Mouse (Mus musculus): ENCODE measurements around the gene Fosb.

The Fosb gene

DNA sequence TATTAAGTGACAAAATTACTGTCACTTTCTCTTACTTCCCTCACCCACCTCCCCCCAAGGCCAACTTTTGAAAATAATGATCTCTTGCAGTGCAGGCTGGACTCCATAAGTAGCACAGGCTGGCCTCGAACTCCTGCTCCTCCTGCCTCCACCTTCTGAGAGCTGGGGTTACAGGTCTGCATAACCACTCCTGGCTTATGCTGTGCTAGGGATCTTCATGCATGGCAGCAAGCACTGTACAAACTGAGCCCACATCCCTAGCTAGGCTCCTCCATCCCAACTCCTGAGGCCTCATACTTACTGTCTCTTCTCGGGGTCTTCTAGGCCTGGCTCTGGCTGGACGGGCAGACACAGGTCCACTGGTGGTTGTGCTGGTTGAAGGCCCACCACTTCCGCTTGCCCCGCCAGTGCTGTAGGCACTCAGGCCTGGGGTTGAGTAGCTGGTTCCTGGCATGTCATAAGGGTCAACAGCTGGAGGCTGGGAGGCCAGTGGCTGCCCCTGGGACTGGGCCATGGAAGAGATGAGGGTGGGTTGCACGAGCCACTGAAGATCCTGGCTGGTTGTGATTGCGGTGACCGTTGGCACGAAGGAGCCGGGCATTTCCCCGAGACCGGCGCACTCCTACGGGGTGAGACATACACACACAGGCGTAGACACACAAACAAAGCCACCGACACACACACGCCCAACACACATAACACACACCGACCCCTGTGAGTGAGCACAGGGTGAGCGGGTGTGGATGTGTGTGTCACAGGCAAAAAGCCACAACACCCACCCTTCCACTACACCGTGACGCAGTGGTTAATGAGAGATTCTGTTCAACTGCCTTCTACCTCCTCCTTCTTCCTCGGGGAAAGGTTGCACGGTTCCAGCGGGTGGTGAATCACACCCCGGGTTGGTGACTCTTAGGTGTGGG is 2.8 kb downstream of the Fosb start:
- no peak for DNase-seq (ENCODE audit: low spot score in 2 of 2)

DNA sequence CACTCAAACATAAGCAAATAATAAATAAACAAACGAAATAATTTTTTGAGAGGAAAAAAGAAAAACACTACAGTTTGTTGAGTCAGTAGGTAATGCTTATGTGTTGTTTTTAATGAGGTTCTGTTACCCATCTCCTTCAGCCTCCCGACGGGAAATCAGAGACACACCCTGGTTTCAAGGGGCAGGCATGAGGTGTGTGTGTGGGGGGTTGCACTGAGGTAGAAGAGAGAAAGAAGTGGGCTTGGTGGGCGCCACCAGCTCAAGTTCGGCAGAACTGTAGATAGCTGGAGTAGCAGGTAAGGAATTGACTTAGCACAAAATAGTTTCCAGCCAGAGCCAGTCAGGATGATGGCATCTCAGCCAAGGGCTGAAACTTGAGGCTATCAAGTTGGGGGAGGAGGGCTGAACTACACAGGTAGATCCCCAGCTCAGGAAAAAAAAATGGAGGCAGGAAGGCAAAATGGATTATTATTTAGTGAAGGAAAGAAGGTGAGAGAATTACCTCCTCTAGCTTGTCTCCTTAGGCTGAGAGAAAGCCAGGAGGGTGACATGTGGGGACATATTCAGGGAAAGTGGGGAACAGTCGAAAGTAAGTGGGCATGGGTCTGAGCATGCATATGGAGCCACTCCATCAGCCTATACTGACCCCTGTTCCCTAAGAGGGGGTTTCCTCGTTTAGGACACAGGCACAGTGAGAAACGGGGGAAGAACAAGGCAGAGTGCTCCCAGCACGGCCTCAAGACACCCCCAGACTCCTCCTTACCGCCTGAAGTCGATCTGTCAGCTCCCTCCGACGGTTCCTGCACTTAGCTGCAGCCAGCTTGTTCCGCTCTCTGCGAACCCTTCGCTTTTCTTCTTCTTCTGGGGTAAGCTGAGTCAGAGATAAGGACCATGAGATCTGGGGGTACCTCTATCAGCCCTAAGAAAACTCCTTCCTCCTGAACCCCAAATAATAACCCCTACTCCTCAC is 3.8 kb downstream of the Fosb start:
- DNase-seq (ENCODE audit: low spot score in 2 of 2) = no peak

DNA sequence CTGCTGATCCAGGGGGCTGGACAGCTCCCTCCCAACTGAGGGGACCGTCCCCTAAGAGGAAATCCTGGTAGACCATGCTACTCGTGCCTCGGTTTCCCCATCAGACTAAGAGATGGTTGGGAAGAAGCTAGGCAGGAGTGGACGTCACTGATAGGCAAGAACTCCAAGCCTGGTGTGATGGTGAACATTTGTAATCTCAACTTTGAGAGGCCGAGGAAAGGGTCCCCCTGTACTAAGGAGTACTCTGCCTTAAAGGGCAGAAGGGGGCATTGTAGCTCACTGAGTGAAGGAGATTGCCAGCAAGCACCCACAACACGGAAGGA is 4.5 kb downstream of the Fosb start:
- no peak for DNase-seq (ENCODE audit: low spot score in 2 of 2)

DNA sequence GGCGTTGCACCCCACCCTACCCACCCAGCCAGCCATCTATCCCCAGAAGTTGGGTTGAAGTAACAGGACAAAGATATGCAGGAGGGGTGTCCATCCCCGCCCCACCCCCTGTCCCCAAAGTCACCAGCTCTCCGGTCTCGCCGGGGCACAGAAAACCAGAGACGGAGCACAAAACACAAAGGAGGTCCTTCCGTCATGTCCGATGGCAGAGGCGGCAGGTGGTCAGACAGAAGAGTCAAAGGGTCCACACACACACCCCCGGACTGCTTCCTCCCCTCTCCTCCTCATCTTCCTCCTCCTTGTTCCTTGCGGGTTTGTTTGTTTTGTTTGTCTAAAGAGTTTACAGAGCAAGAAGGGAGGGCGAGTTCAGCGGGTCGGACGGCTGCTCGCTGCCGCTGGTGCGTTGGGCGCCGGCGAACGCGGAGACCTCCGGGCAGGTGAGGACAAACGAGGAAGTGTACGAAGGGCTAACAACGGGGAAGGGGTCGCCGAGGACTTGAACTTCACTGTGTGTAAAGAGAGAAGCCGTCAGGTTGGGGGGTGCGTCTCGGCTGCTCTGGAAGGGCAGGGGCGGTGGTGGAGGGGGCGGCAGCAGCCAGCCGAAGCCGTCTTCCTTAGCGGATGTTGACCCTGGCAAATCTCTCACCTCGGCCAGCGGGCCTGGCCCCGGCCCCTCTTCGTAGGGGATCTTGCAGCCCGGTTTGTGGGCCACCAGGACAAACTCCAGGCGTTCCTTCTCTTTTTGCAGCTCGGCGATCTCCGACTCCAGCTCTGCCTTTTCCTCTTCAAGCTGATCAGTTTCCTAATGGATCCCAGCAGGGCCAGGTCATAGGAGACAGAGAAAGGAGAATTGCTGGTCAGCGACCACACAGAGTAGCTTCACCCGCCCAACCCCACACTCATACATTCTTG is 5.1 kb downstream of the Fosb start:
- no peak for DNase-seq (ENCODE audit: low spot score in 2 of 2)

DNA sequence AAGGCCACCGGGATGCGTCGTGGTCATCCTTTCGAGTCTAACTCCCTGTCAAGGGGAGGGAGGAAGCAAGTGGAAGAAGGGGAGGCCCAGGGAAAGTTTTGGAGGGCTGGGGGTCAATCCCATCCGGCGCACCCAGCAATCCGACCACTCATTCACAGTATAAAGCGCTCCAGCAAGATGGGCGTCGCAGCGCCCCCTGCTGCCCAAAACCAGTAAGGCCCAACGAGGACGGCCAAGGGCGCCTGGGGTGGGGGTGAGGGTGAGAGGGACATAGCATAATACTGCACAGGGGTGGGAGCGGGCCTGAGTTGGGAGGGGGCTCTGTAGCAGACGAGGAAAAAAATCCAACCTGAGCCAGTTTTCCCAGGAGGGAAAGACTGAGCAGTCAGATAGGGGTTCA is 6.1 kb downstream of the Fosb start:
- DNase-seq (ENCODE audit: low spot score in 2 of 2) = peak; percentile 59 to 68

DNA sequence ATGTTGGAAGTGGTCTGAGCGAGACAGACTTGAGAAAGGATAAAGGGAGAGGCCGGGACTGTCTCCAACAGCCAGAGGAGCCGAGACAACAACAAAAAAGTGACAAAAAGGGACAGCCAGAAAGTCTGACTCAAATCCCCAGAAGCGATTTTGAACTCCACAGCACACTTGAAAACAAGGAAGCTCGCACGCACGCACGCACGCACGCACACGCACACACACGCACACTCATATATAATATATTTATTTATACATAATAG is 6.9 kb downstream of the Fosb start:
- no peak for DNase-seq (ENCODE audit: low spot score in 2 of 2)

DNA sequence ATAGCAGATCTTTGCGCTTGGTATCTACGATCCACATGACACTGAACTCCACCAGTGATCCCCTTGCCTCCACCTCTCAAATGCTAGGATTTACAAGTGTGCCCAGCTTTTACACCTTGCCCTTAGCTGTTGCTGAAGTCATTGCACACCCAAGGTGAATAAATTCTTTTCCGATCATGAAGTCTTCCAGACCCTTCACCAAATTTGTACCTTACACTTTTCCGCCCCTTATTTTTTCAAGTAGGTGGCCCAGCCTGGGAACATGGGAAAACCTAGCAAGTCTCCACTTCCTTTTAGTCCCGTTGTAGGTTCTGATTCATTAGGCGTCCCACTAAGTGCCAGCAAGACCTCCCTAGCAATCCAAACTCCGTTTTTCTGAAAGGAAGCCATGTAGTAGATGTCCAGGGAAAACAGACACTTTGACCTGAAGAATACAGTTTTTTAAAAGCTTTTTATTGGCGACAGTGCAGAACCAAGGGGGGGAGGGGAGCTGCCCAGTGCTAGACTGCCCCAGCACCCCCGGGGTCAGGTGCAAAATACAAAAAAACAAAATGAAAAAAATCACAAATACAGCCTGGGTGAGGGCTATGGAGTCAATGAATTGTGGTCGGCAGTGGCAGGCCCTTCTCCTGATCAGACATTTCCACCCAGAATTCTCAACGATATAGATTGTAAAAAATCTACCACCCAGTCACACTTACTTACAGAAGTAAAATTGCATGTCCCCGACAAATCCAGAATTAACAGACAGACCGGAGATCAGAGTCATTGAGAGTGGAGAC is 7.4 kb downstream of the Fosb start:
- no peak for DNase-seq (ENCODE audit: low spot score in 2 of 2)

DNA sequence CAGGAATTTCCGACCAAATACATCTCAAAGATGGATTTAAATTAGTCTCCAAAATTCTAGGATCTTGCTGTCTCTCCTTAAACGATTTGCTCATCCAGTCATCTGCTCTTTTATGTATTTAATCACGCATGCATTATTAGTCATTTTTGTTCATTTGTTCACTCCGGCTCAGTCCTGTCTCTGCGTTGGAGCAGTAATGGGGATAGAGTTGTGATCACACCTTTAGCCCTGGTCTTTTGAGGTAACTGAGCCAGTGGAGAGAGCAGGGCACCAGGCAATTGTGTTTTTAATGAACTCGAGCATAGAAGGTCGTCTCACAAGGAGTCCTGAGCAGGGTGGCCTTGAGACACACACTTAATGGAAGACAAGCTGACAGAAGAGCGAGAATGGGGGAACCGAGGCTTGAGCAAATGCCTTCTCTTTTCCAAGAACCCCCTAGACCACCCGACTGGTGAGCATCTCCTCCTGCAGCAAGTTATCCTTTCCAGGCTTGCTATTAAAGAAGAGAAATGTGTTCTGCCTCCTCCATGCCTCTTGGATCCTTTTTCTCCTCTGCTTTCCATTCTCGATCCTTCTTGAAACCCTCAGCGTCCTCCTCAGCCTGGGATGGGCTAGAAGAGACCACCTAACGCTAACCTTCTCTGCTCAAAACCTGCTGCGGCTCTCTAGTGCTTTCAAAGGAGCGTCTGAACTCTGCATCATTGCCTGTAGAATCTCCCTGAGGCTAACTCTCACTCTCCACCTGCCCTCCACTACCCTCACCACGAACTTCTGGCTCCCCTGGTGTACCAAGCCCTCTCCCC is 8.2 kb downstream of the Fosb start:
- DNase-seq (ENCODE audit: low spot score in 2 of 2) = no peak

DNA sequence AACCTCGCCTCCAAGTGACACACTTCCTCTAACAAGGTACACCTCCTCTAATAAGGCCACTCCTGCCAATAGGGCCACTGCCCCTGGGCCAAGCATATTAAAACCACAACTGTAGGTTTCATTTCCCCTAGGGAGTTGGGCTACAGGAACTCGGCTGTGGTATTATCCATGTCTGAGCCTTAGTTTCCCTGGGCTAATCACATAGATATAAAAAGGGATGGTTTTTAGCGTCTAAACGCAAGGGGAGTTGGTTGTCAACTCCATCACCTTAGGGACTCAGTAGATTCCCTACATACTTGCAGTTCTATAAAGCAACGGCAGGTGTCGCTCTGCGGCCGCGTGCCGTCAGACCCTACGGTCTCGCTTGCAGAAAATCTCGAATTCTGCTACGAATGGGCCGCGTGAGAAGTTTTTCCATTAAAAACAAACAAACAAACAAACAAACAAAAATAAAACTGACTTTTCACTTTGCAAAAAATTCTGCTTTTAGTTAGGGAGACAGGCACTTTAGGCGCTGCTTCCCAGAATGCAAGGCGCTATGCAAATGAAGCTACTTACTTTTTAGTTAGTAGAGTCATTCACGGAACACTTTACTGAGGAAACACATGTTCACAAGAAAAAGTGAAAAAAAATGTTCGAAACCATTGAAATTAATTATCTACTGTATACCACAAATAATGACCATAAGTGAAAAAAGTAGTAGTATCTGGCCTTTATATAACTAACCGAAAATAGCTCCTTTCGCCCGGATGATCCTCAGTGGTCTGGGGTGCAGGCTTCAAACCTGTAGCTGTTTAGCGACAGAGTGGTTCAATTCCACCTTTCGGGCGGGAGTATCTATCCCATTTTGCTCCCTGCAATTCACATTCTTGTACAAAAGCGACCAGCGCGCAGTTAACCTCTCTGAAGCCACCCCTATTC is 9.1 kb downstream of the Fosb start:
- DNase-seq (ENCODE audit: low spot score in 2 of 2) = peak; percentile 68

DNA sequence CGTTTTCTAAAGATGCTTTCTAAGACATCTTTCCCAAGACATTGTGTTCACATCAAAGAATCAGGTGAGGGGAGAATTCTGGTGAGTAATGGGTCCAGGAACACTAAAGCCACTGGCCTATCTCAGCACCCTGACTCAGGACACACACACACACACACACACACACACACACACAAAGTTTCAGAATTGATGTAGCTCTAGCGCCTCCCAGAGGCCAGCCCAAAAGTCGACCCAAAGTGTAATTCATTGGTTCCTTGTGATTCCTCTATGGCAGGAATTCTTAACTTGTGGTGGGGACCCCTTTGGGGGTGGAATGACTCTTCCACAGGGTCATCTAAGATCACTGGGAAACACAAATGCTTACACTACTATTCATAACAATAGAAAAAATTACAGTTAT is 10.7 kb downstream of the Fosb start:
- DNase-seq (ENCODE audit: low spot score in 2 of 2) = no peak

DNA sequence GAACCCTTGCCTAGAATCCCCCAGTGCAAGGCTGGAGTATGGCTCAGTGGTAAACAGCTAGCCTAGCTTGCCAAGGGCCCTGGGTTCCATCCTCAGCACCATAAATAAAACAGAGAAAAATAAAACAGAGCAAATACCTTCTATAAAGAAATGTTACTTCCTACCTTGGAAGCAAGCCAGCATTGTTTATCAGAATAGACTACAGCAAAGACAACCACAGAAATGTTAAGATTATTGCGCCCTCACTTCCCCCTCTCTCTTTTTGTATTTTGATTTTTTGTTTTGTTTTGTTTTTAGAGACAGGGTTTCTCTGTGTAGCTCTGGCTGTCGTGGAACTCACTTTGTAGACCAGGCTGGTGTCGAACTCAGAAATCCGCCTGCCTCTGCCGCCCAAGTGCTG is 12.1 kb downstream of the Fosb start:
- DNase-seq (ENCODE audit: low spot score in 2 of 2) = no peak

DNA sequence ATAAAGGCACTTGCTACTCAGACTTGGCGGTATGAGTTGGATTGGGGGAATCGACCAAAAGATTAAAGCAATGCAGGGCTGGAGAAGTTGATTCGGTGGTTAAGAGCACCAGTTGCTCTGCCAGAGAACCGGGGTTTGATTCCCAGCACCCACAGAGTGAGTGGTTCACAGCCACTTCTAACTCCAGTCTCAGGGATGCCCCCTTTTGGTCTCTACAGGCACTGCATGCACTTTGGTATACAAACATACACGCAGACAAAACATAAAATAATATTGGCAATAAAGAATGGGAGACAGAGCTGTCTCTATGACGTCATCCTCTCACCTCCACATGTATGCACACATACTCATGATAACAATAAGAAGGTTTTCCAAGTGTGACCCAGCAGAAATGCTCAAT is 12.8 kb downstream of the Fosb start:
- DNase-seq (ENCODE audit: low spot score in 2 of 2) = no peak

DNA sequence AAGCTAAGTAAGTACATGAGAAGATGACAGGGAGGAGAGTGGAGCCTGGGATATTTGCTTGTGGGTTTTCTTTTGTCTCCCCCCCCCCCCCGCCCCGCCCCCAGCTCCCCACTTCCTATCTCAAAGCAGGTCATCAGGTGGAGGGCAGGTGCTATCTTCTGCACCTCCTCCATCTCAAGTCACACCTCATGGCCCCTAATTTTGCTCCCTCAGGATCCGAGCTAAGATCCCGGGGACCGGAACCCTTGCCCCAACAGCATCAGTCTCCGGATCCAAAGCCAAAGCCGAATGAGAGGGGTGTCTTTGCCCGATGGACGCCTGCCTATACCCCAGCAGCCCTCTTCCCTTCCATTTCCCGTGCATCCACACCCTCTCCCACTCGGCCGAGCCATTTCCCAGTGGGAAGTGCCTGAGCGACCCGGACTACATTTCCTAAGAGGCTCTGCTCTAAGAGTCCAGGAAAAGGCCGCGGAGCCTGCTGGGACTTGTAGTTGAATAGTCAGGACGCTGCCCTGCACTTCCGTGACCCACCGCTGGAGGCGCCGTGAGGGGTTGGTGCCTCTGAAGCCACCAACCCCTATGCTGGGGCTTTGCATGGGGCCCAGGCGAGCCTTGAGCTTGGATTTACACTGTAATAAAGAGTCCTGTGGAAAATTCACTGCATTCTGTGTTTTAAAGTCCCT is 14.2 kb downstream of the Fosb start:
- DNase-seq (ENCODE audit: low spot score in 2 of 2) = peak; percentile 91 to 96

DNA sequence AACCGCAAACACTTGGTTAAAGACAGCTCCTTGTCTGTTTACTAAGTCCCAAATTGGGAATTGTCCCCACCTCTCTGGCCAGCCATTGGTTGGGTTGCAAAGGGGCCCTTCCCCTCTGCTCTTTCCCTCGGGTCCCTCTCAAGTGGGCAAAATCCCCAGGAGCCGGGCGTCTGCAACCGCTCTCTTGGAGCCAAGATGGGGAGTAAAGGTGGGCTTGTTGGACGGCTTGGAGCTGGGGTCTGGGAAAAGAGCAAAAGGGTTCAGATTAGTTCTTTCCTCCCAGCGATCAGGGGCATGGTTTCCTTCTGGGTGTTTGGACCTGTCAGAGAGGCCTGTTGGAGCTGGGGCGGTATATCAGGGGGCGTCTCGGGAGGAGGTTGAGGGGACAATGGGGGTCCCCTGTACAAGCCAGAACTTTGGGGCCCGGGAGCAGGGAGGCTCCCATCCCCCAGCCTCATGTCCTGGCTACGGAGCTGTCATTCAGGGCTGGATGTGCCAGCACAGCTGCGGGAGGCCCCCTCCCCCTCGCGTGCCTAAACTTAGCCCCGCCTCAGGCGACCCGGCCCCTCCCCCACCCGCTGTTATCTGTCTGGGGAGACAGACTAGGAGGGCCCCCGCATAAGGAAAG is 18.8 kb downstream of the Fosb start:
- DNase-seq (ENCODE audit: low spot score in 2 of 2) = no peak

DNA sequence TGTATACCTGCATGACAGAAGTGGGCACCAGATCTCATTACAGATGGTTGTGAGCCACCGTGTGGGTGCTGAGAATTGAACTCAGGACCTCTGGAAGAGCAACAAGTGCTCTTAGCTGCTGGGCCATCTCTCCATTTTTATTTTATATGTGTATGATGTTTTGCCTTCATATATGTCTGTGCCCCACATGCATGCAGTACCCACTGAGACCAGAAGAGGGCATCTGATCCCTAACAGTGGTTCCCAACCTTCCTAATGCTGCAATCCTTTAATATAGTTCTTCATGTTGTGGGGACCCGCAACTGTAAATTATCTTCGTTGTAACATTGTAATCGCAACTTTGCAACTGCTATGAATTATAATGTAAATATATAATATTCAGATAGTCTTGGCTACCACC is 25.1 kb downstream of the Fosb start:
- DNase-seq (ENCODE audit: low spot score in 2 of 2) = no peak

DNA sequence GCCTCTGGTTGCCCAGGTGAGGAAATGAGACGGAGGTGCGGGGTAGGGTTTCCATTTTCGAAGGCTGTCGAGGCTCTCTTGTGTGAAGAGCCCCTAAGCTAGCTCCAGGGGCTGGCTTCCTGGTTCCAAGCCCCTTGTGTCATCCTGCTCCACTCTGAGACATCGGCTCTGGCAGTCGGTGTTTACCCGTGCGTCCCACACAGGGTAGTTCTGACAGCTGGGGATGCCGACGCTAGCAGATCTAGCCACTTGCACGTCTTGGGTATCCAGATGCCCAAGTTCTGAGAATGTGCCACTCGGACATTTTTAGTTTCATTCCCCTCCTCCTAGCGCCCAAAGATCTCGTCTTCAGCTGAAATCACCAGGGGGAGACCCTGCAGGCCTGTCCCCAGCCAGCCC is 26.4 kb downstream of the Fosb start:
- no peak for DNase-seq (ENCODE audit: low spot score in 2 of 2)

DNA sequence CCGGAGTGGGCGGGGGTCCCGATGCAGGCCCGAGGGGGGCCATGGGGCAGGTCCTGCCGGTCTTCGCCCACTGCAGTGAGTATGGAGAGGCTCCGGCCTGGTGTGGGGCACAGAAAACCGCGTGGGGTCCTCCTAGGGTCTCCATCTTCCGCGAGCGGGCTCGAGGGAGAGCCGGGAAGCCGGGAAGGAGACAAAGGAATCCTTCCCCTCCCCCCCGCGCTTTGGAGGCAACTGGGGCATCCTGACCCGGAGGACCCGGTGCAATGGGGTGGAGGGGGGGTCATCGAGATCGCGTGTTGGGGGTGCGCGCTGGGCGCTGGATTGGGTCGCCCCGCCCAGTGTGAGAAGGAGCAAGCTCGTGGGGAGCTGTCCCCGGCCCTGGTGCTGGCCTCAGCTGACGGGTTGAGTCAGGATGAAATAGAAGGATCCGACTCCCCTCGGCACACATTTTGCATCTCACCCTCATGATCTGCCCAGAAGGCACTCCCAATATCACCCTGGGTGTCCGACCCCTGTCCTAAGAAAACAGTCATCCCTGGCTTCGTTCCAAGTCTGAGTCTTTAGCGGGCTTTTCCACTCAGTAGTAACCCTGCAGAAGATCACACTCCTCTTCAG is 27.0 kb downstream of the Fosb start:
- peak in 1 of 2 experiments; percentile 57 for DNase-seq (ENCODE audit: low spot score in 2 of 2)

DNA sequence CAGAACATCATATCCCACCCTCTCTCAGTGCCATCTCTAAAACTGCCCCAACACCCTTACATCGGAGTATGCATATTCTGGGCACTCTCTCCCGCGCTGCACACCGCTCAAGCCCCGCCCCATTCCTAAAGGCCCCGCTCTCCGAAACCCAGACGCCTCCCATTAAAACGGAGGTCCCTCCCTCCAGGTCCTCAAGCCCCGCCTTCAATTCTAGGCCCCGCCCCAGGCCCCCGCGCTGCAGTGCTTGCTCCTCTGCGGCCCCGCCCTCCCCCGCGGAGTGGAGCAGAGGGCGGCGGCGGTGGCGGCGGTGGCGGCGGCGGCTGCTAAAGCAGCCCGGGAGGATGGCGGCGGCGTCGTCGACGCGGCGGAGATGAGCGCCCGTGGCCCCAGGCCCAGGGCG is 27.5 kb downstream of the Fosb start, which contains the start of gene Rtn2:
Gene Rtn2 (plus strand): TSS at position 240 of the 400 bp plus-strand sequence.
- peak in 1 of 2 experiments; percentile 72 for DNase-seq (ENCODE audit: low spot score in 2 of 2)
